Mouse (Mus musculus): ENCODE measurements around the gene 1700024G13Rik. TPM values are rescaled to one million over a fixed set of nuclear protein-coding genes. Genes with fewer than 3 reads are reported as not detected.

Gene 1700024G13Rik
- not detected for polyA plus RNA-seq (2014; fragmentation: Illumina TruSeq; extraction: RNeasy Lipid Tissue Mini Kit (QIAGEN cat#74804); ENCODE audit: low replicate concordance)

DNA sequence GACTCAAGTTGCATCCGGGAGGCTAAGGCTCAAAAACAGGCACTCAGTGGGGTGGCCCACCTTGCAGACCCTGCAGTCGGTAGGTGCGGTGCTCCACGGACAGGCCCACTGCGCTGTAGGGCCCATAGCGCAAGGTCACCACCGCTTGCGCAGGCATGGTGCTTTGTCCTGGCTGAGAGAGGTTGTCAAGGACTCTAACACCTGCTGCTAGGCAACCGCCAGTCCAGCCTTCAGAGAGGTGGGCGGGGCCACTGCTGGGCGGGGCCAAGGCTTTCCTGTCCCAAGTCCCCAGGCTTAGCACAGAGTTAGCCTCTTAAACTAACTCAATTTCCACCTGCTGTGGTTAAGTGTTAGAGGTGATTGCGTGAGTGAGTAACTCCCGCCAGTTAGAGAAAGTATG lies at the start of gene 1700024G13Rik:
TSS of gene 1700024G13Rik (minus strand) at position 196 of the 400 bp plus-strand sequence.

Other genes starting within 250 kb of the 1700024G13Rik start
- not detected for gene Msmb, start 246.4 kb downstream of the 1700024G13Rik start, polyA plus RNA-seq (2014; fragmentation: Illumina TruSeq; extraction: RNeasy Lipid Tissue Mini Kit (QIAGEN cat#74804); ENCODE audit: low replicate concordance)
- 415 TPM for gene Ncoa4, start 228.5 kb downstream of the 1700024G13Rik start, polyA plus RNA-seq (2014; fragmentation: Illumina TruSeq; extraction: RNeasy Lipid Tissue Mini Kit (QIAGEN cat#74804); ENCODE audit: low replicate concordance)
- 101 TPM for gene Timm23, start 186.5 kb downstream of the 1700024G13Rik start, polyA plus RNA-seq (2014; fragmentation: Illumina TruSeq; extraction: RNeasy Lipid Tissue Mini Kit (QIAGEN cat#74804); ENCODE audit: low replicate concordance)
- gene Parg, start 186.4 kb downstream of the 1700024G13Rik start, polyA plus RNA-seq (2014; fragmentation: Illumina TruSeq; extraction: RNeasy Lipid Tissue Mini Kit (QIAGEN cat#74804); ENCODE audit: low replicate concordance), result 42.9 TPM
- gene Ogdhl, start 66.4 kb downstream of the 1700024G13Rik start, polyA plus RNA-seq (2014; fragmentation: Illumina TruSeq; extraction: RNeasy Lipid Tissue Mini Kit (QIAGEN cat#74804); ENCODE audit: low replicate concordance), result 0.11 TPM
- not detected for gene Slc18a3, start 76.5 kb upstream of the 1700024G13Rik start, polyA plus RNA-seq (2014; fragmentation: Illumina TruSeq; extraction: RNeasy Lipid Tissue Mini Kit (QIAGEN cat#74804); ENCODE audit: low replicate concordance)
- 0.19 TPM for gene Chat, start 77.6 kb upstream of the 1700024G13Rik start, polyA plus RNA-seq (2014; fragmentation: Illumina TruSeq; extraction: RNeasy Lipid Tissue Mini Kit (QIAGEN cat#74804); ENCODE audit: low replicate concordance)
- gene Ercc6, start 125.1 kb upstream of the 1700024G13Rik start, polyA plus RNA-seq (2014; fragmentation: Illumina TruSeq; extraction: RNeasy Lipid Tissue Mini Kit (QIAGEN cat#74804); ENCODE audit: low replicate concordance), result 9.9 TPM
- not detected for gene Prrxl1, start 211.0 kb upstream of the 1700024G13Rik start, polyA plus RNA-seq (2014; fragmentation: Illumina TruSeq; extraction: RNeasy Lipid Tissue Mini Kit (QIAGEN cat#74804); ENCODE audit: low replicate concordance)